Mouse (Mus musculus) bone marrow, adult 2 months (tissue): Measurements from ENCODE around the gene Rabep2.

Source experiments
- CTCF ChIP-seq: fragments of 200-500 bp; IDR thresholded peaks from 2 replicates; pipeline ENCODE4 v1.5.1; 2011; ENCODE audit warnings: low read length, control low read depth; ENCODE audit not compliant: control insufficient read depth, insufficient read depth
- POLR2A ChIP-seq: fragments of 200-500 bp; IDR thresholded peaks from 2 replicates; pipeline ENCODE4 v1.6.1; 2011; ENCODE audit warnings: low read depth, mild to moderate bottlenecking, control low read depth, low read length, borderline replicate concordance; ENCODE audit not compliant: control insufficient read depth

DNA sequence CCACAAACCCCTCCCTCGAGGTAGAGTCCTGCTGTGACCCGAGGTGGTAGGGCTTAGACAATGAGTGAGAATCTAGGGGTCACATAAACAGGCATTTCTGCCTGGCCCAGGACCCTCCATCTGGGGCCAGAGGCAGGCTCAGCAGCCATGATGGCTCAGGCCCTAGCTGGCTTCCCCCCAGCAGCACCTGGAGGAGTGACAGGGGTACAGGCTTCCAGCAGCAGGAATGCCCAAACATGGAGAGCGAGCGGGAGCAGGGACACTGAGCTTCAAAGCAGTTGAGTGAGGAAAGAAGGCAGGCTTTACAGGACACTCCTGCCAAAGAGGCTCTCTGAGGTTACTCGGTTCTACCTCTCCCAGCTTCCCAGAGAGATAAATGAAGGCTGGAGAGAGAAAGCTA lies 36.3 kb downstream of the Rabep2 start:
- no peak for TF ChIP-seq CTCF
- TF ChIP-seq POLR2A = no peak
